Mouse (Mus musculus): ENCODE results near the gene Sec1.

GRCm38 (mm10) chr7:45628364-45629294 lies 65.6 kb downstream of the Sec1 start:
- peak; percentile 94 for TF ChIP-seq CTCF (IDR thresholded peaks at IDR 0.05; ENCODE audit: extremely low read depth, insufficient read depth, insufficient read length, insufficient replicate concordance)
- TF ChIP-seq POLR2A (IDR thresholded peaks at IDR 0.05; ENCODE audit: low read depth, low read length): no peak
